Mouse (Mus musculus): ENCODE data around the gene Gsto1. TPM values are rescaled to one million over a fixed set of nuclear protein-coding genes. Genes with fewer than 3 reads are reported as not detected.

The Gsto1 gene
- polyA plus RNA-seq, 1 experiment from 2014 or later, result 77.5 TPM

- Histone ChIP-seq H3K27ac (replicated peaks) (no peak overlapping the region), H3K27me3 (no peaks in the 10 kb centered on the region), H3K9ac (replicated peaks) (no peak overlapping the region), H3K36me3 (peaks cover 29% of the 10 kb centered on the region), H3K4me1 (peaks cover 11% of the 10 kb centered on the region; the same call in 1 of the 2 replicates), H3K9me3 (no peaks in the 10 kb centered on the region), H3K4me2 (replicated peaks) (no peak overlapping the region), H3K4me3 (no peak overlapping the region)
- ATAC-seq (ENCODE audit: low FRiP score, low read depth), result no peak
- WGBS, result 72% methylated on average over 6 of the region's 6 CpGs
Observed at GRCm38 (mm10) chr19:47900012-47900411, 45.2 kb downstream of the Gsto1 start.

GRCm38 (mm10) chr19:47900558-47900957 lies 45.8 kb downstream of the Gsto1 start:
- Histone ChIP-seq H3K9me3 (no peaks in the 10 kb centered on the region), H3K4me3 (no peak overlapping the region), H3K27me3 (no peaks in the 10 kb centered on the region), H3K9ac (replicated peaks) (no peak overlapping the region), H3K27ac (replicated peaks) (no peak overlapping the region), H3K36me3 (peaks cover 23% of the 10 kb centered on the region), H3K4me2 (replicated peaks) (no peak overlapping the region), H3K4me1 (peaks cover 11% of the 10 kb centered on the region; the same call in 1 of the 2 replicates)
- ATAC-seq (ENCODE audit: low FRiP score, low read depth), result no peak
- WGBS, result 92% methylated on average over 10 of the region's 10 CpGs

GRCm38 (mm10) chr19:47902316-47903201 lies 47.8 kb downstream of the Gsto1 start:
- Histone ChIP-seq H3K9me3 (no peaks in the 10 kb centered on the region), H3K27me3 (no peaks in the 10 kb centered on the region), H3K4me2 (replicated peaks) (no peak overlapping the region), H3K27ac (replicated peaks) (no peak overlapping the region), H3K4me3 (no peak overlapping the region), H3K9ac (replicated peaks) (no peak overlapping the region), H3K4me1 (peaks cover 11% of the 10 kb centered on the region; the same call in 1 of the 2 replicates), H3K36me3 (peaks cover 3% of the 10 kb centered on the region; the same call in 1 of the 2 replicates)
- 70% methylated on average over 13 of the region's 13 CpGs for WGBS
- no peak for ATAC-seq (ENCODE audit: low FRiP score, low read depth)

GRCm38 (mm10) chr19:47903679-47904078 lies 48.9 kb downstream of the Gsto1 start:
- Histone ChIP-seq H3K9ac (replicated peaks) (no peak overlapping the region), H3K4me1 (peaks cover 18% of the 10 kb centered on the region), H3K27me3 (no peaks in the 10 kb centered on the region), H3K9me3 (no peaks in the 10 kb centered on the region), H3K36me3 (no peaks in the 10 kb centered on the region), H3K4me2 (replicated peaks) (no peak overlapping the region), H3K27ac (replicated peaks) (no peak overlapping the region), H3K4me3 (no peak overlapping the region)
- WGBS, result 67% methylated on average over 4 of the region's 4 CpGs
- no peak for ATAC-seq (ENCODE audit: low FRiP score, low read depth)

GRCm38 (mm10) chr19:47905081-47905480 lies 50.3 kb downstream of the Gsto1 start:
- H3K27ac ChIP-seq (replicated peaks), result no peak overlapping the region
- H3K9ac ChIP-seq (replicated peaks), result no peak overlapping the region
- no peaks in the 10 kb centered on the region for H3K36me3 ChIP-seq
- 92% methylated on average over 4 of the region's 4 CpGs for WGBS
- no peak overlapping the region for H3K4me3 ChIP-seq
- no peak overlapping the region for H3K4me2 ChIP-seq (replicated peaks)
- ATAC-seq (ENCODE audit: low FRiP score, low read depth), result no peak
- no peaks in the 10 kb centered on the region for H3K9me3 ChIP-seq
- H3K27me3 ChIP-seq, result no peaks in the 10 kb centered on the region
- peaks cover 32% of the 10 kb centered on the region for H3K4me1 ChIP-seq

GRCm38 (mm10) chr19:47905603-47906002 lies 50.8 kb downstream of the Gsto1 start:
- no peak for ATAC-seq (ENCODE audit: low FRiP score, low read depth)
- no peak overlapping the region for H3K4me2 ChIP-seq (replicated peaks)
- no peaks in the 10 kb centered on the region for H3K36me3 ChIP-seq
- H3K9me3 ChIP-seq, result no peaks in the 10 kb centered on the region
- no peak overlapping the region for H3K4me3 ChIP-seq
- H3K4me1 ChIP-seq, result peaks cover 37% of the 10 kb centered on the region
- no peak overlapping the region for H3K27ac ChIP-seq (replicated peaks)
- no peaks in the 10 kb centered on the region for H3K27me3 ChIP-seq
- no peak overlapping the region for H3K9ac ChIP-seq (replicated peaks)
- WGBS, result 91% methylated on average over 5 of the region's 5 CpGs

- 93% methylated on average over 9 of the region's 9 CpGs for WGBS
- Histone ChIP-seq H3K36me3 (no peaks in the 10 kb centered on the region), H3K9me3 (no peaks in the 10 kb centered on the region), H3K9ac (replicated peaks) (no peak overlapping the region), H3K4me3 (no peak overlapping the region), H3K4me1 (peaks cover 42% of the 10 kb centered on the region), H3K27ac (replicated peaks) (no peak overlapping the region), H3K4me2 (replicated peaks) (no peak overlapping the region), H3K27me3 (no peaks in the 10 kb centered on the region)
- ATAC-seq (ENCODE audit: low FRiP score, low read depth), result no peak
Observed at GRCm38 (mm10) chr19:47907596-47907995, 52.8 kb downstream of the Gsto1 start.

- Histone ChIP-seq H3K36me3 (no peaks in the 10 kb centered on the region), H3K4me1 (peaks cover 31% of the 10 kb centered on the region), H3K4me2 (replicated peaks) (peak overlapping the region; percentile 61), H3K27ac (replicated peaks) (peak overlapping the region; percentile 96), H3K27me3 (no peaks in the 10 kb centered on the region), H3K9ac (replicated peaks) (peak overlapping the region; percentile 66), H3K4me3 (peak overlapping the region; percentile 31), H3K9me3 (no peaks in the 10 kb centered on the region)
- peak; percentile 52 for ATAC-seq (ENCODE audit: low FRiP score, low read depth)
- WGBS, result 22% methylated on average over 6 of the region's 6 CpGs
Observed at GRCm38 (mm10) chr19:47908961-47909371, 54.2 kb downstream of the Gsto1 start.

GRCm38 (mm10) chr19:47909387-47910116 lies 54.8 kb downstream of the Gsto1 start:
- no peaks in the 10 kb centered on the region for H3K9me3 ChIP-seq

GRCm38 (mm10) chr19:47910117-47910618 lies 55.4 kb downstream of the Gsto1 start:
- H3K9ac ChIP-seq (replicated peaks), result peak overlapping the region; percentile 66

More at GRCm38 (mm10) chr19:47909387-47910116, 54.8 kb downstream of the Gsto1 start:
- Histone ChIP-seq H3K9ac (replicated peaks) (peak overlapping the region; percentile 66), H3K36me3 (no peaks in the 10 kb centered on the region), H3K4me2 (replicated peaks) (peak overlapping the region; percentile 61), H3K4me3 (peak overlapping the region; percentile 31), H3K27ac (replicated peaks) (peak overlapping the region; percentile 96), H3K4me1 (peaks cover 31% of the 10 kb centered on the region), H3K27me3 (no peaks in the 10 kb centered on the region)
- WGBS, result 1% methylated on average over 10 of the region's 10 CpGs
- ATAC-seq (ENCODE audit: low FRiP score, low read depth), result peak; percentile 86

GRCm38 (mm10) chr19:47910751-47911150 lies 56.0 kb downstream of the Gsto1 start:
- H3K9me3 ChIP-seq, result no peaks in the 10 kb centered on the region
- ATAC-seq (ENCODE audit: low FRiP score, low read depth), result no peak
- H3K4me2 ChIP-seq (replicated peaks), result no peak overlapping the region
- WGBS, result 91% methylated on average over 4 of the region's 4 CpGs
- H3K27ac ChIP-seq (replicated peaks), result peak overlapping the region; percentile 96
- H3K4me3 ChIP-seq, result no peak overlapping the region
- H3K36me3 ChIP-seq, result no peaks in the 10 kb centered on the region
- no peaks in the 10 kb centered on the region for H3K27me3 ChIP-seq
- H3K4me1 ChIP-seq, result peaks cover 36% of the 10 kb centered on the region
- no peak overlapping the region for H3K9ac ChIP-seq (replicated peaks)

More at GRCm38 (mm10) chr19:47910117-47910618, 55.4 kb downstream of the Gsto1 start:
- 73% methylated on average over 2 of the region's 4 CpGs for WGBS
- H3K4me2 ChIP-seq (replicated peaks), result peak overlapping the region; percentile 61
- no peaks in the 10 kb centered on the region for H3K36me3 ChIP-seq
- peak overlapping the region; percentile 96 for H3K27ac ChIP-seq (replicated peaks)
- H3K4me1 ChIP-seq, result peaks cover 32% of the 10 kb centered on the region
- peak; percentile 14; the same call in 1 of the 2 replicates for ATAC-seq (ENCODE audit: low FRiP score, low read depth)
- H3K27me3 ChIP-seq, result no peaks in the 10 kb centered on the region
- H3K4me3 ChIP-seq, result peak overlapping the region; percentile 31; the same call in 1 of the 2 replicates
- no peaks in the 10 kb centered on the region for H3K9me3 ChIP-seq

- Histone ChIP-seq H3K9me3 (no peaks in the 10 kb centered on the region), H3K4me3 (no peak overlapping the region), H3K4me1 (peaks cover 51% of the 10 kb centered on the region), H3K27me3 (no peaks in the 10 kb centered on the region), H3K27ac (replicated peaks) (no peak overlapping the region), H3K36me3 (no peaks in the 10 kb centered on the region), H3K9ac (replicated peaks) (no peak overlapping the region), H3K4me2 (replicated peaks) (no peak overlapping the region)
- no peak for ATAC-seq (ENCODE audit: low FRiP score, low read depth)
- WGBS, result 93% methylated on average over 7 of the region's 7 CpGs
Observed at GRCm38 (mm10) chr19:47913344-47913743, 58.6 kb downstream of the Gsto1 start.

Data from midbrain, embryonic 12.5 days (tissue).